Mouse (Mus musculus): Measurements from ENCODE around the gene Olfr1084. TPM values are rescaled to one million over a fixed set of nuclear protein-coding genes. Genes with fewer than 3 reads are reported as not detected.
"Not testable (repeated sequence)": the region's sequence is repeated elsewhere in the genome, so short reads cannot be mapped to it uniquely, and the experiment has no call there.

The Olfr1084 gene
- total RNA-seq (2015) (not detected in 2 replicates), total RNA-seq (2017) (not detected in 2 replicates)

- not testable (repeated sequence) for ATAC-seq (replicated peaks; ENCODE audit: poor library complexity)
Observed at GRCm38 (mm10) chr2:86639625-86640024, at the start of gene Olfr1084. TSS of gene Olfr1084 (minus strand) at chr2:86639725.

- no peak for ATAC-seq (replicated peaks; ENCODE audit: poor library complexity)
Observed at GRCm38 (mm10) chr2:86679992-86680391, 40.5 kb upstream of the Olfr1084 start, which contains the start of gene Olfr1086. TSS of gene Olfr1086 (minus strand) at chr2:86680092.

- no peak for ATAC-seq (replicated peaks; ENCODE audit: poor library complexity)
Observed at GRCm38 (mm10) chr2:86661919-86662318, 22.4 kb upstream of the Olfr1084 start, which contains the start of gene Olfr1085. TSS of gene Olfr1085 (minus strand) at chr2:86662019.

GRCm38 (mm10) chr2:86598866-86599265 is 40.7 kb downstream of the Olfr1084 start, which contains the start of gene Olfr1082:
TSS of gene Olfr1082 (minus strand) at chr2:86598966.
- not testable (repeated sequence) for ATAC-seq (replicated peaks; ENCODE audit: poor library complexity)

Other genes starting within 250 kb of the Olfr1084 start
- gene Olfr1061, start 225.7 kb downstream of the Olfr1084 start, total RNA-seq (2015) = not detected in 2 replicates
- not detected in 2 replicates for gene Olfr1061, start 225.7 kb downstream of the Olfr1084 start, total RNA-seq (2017)
- not detected in 2 replicates for gene Olfr1062, start 213.0 kb downstream of the Olfr1084 start, total RNA-seq (2015)
- gene Olfr1062, start 213.0 kb downstream of the Olfr1084 start, total RNA-seq (2017) = not detected in 2 replicates
- gene Olfr1065, start 189.1 kb downstream of the Olfr1084 start, total RNA-seq (2015) = not detected in 2 replicates
- not detected in 2 replicates for gene Olfr1065, start 189.1 kb downstream of the Olfr1084 start, total RNA-seq (2017)
- gene Olfr1066, start 183.5 kb downstream of the Olfr1084 start, total RNA-seq (2015) = not detected in 2 replicates
- gene Olfr1066, start 183.5 kb downstream of the Olfr1084 start, total RNA-seq (2017) = not detected in 2 replicates
- not detected in 2 replicates for gene Olfr228, start 152.3 kb downstream of the Olfr1084 start, total RNA-seq (2015)
- gene Olfr228, start 152.3 kb downstream of the Olfr1084 start, total RNA-seq (2017) = not detected in 2 replicates
- gene Olfr1076, start 131.3 kb downstream of the Olfr1084 start, total RNA-seq (2015) = not detected in 2 replicates
- gene Olfr1076, start 131.3 kb downstream of the Olfr1084 start, total RNA-seq (2017) = not detected in 2 replicates
- gene Olfr1079, start 97.2 kb downstream of the Olfr1084 start, total RNA-seq (2015) = not detected in 2 replicates
- gene Olfr1079, start 97.2 kb downstream of the Olfr1084 start, total RNA-seq (2017) = not detected in 2 replicates
- gene Olfr1080, start 81.5 kb downstream of the Olfr1084 start, total RNA-seq (2015) = not detected in 2 replicates
- gene Olfr1080, start 81.5 kb downstream of the Olfr1084 start, total RNA-seq (2017) = not detected in 2 replicates
- gene Olfr1082, start 40.8 kb downstream of the Olfr1084 start, total RNA-seq (2015) = not detected in 2 replicates
- not detected in 2 replicates for gene Olfr1082, start 40.8 kb downstream of the Olfr1084 start, total RNA-seq (2017)
- gene Olfr1085, start 22.3 kb upstream of the Olfr1084 start, total RNA-seq (2015) = not detected in 2 replicates
- not detected in 2 replicates for gene Olfr1085, start 22.3 kb upstream of the Olfr1084 start, total RNA-seq (2017)
- gene Olfr1086, start 40.4 kb upstream of the Olfr1084 start, total RNA-seq (2015) = not detected in 2 replicates
- gene Olfr1086, start 40.4 kb upstream of the Olfr1084 start, total RNA-seq (2017) = not detected in 2 replicates
- gene Olfr1087, start 58.7 kb upstream of the Olfr1084 start, total RNA-seq (2015) = not detected in 2 replicates
- not detected in 2 replicates for gene Olfr1087, start 58.7 kb upstream of the Olfr1084 start, total RNA-seq (2017)
- gene Olfr1089, start 94.0 kb upstream of the Olfr1084 start, total RNA-seq (2015) = not detected in 2 replicates
- not detected in 2 replicates for gene Olfr1089, start 94.0 kb upstream of the Olfr1084 start, total RNA-seq (2017)
- not detected in 2 replicates for gene Olfr1090, start 119.3 kb upstream of the Olfr1084 start, total RNA-seq (2015)
- not detected in 2 replicates for gene Olfr1090, start 119.3 kb upstream of the Olfr1084 start, total RNA-seq (2017)
- not detected in 2 replicates for gene Olfr1093, start 142.8 kb upstream of the Olfr1084 start, total RNA-seq (2015)
- not detected in 2 replicates for gene Olfr1093, start 142.8 kb upstream of the Olfr1084 start, total RNA-seq (2017)
- not detected in 2 replicates for gene Olfr141, start 170.3 kb upstream of the Olfr1084 start, total RNA-seq (2015)
- gene Olfr141, start 170.3 kb upstream of the Olfr1084 start, total RNA-seq (2017) = not detected in 2 replicates
- not detected in 2 replicates for gene Olfr1094, start 184.9 kb upstream of the Olfr1084 start, total RNA-seq (2015)
- not detected in 2 replicates for gene Olfr1094, start 184.9 kb upstream of the Olfr1084 start, total RNA-seq (2017)
- gene Olfr1095, start 212.0 kb upstream of the Olfr1084 start, total RNA-seq (2015) = not detected in 2 replicates
- not detected in 2 replicates for gene Olfr1095, start 212.0 kb upstream of the Olfr1084 start, total RNA-seq (2017)
- not detected in 2 replicates for gene Gm13723, start 235.1 kb upstream of the Olfr1084 start, total RNA-seq (2015)
- gene Gm13723, start 235.1 kb upstream of the Olfr1084 start, total RNA-seq (2017) = not detected in 2 replicates